Mouse (Mus musculus) thymus, adult 2 months (tissue): Measurements from ENCODE around the gene Olfml1. TPM values are rescaled to one million over a fixed set of nuclear protein-coding genes. Genes with fewer than 3 reads are reported as not detected.

Experiments used
- DNase-seq: peaks from one replicate; pipeline ENCODE4 v3.0.0; 2021
- H3K27ac ChIP-seq: fragments of 200-500 bp; 2 replicates; pipeline ENCODE4 v1.5.1; 2012; ENCODE audit warnings: low read length, control low read depth; ENCODE audit not compliant: control insufficient read depth, insufficient read depth
- H3K27me3 ChIP-seq: fragments of 200-500 bp; 2 replicates; pipeline ENCODE4 v1.6.1; 2012; ENCODE audit warnings: mild to moderate bottlenecking, low read length, moderate library complexity, mixed read lengths; ENCODE audit not compliant: control insufficient read depth, insufficient read depth
- H3K36me3 ChIP-seq: fragments of 200-500 bp; 2 replicates; pipeline ENCODE4 v1.6.1; 2012; ENCODE audit warnings: mild to moderate bottlenecking, low read length, moderate library complexity; ENCODE audit not compliant: control insufficient read depth, insufficient read depth
- H3K4me1 ChIP-seq: fragments of 200-500 bp; replicated peaks from 2 replicates; pipeline ENCODE4 v1.6.1; 2012; ENCODE audit warnings: low read length; ENCODE audit not compliant: control insufficient read depth, insufficient read depth
- H3K4me3 ChIP-seq: fragments of 200-500 bp; 2 replicates; pipeline ENCODE4 v1.5.1; 2012; ENCODE audit warnings: mild to moderate bottlenecking, low read length, control low read depth, moderate library complexity; ENCODE audit not compliant: control insufficient read depth, insufficient read depth
- CTCF ChIP-seq: fragments of 200-500 bp; IDR thresholded peaks from 2 replicates; pipeline ENCODE4 v1.5.1; 2012; ENCODE audit warnings: mild to moderate bottlenecking, control low read depth, low read length, moderate library complexity, borderline replicate concordance; ENCODE audit not compliant: control insufficient read depth, poor library complexity, insufficient read depth; ENCODE audit errors: extremely low read depth
- POLR2A ChIP-seq: fragments of 200-500 bp; IDR thresholded peaks from 2 replicates; pipeline ENCODE4 v1.6.1; 2012; ENCODE audit warnings: mild to moderate bottlenecking, low read length, control low read depth, moderate library complexity; ENCODE audit not compliant: control insufficient read depth, poor library complexity, insufficient read depth; ENCODE audit errors: extremely low read depth
- whole genome bisulfite sequencing: fragments of 180-500 bp; shearing (Covaris S2); methylation state at CpG from one replicate; pipeline ENCODE4 v1.1.7; 2018; 5-methylcytosine and 5-hydroxymethylcytosine counted together
- polyA plus RNA-seq: library from polyadenylated mRNA; depleted of rRNA; stranded (reverse); fragments of >200 nt; gene quantifications from 2 replicates; pipeline ENCODE4 v1.2.3, GENCODE M21; 2012

Gene Olfml1
- polyA plus RNA-seq, 1 experiment, result 4.2 TPM

GRCm38 (mm10) chr7:107600651-107601050 lies 33.4 kb downstream of the Olfml1 start:
- WGBS, result 95% methylated on average over 5 of the region's 5 CpGs
- H3K4me3 ChIP-seq, result no peak overlapping the region
- no peaks in the 10 kb centered on the region for H3K4me1 ChIP-seq
- no peaks in the 10 kb centered on the region for H3K36me3 ChIP-seq
- no peak for TF ChIP-seq POLR2A
- no peak for TF ChIP-seq CTCF
- no peak overlapping the region for H3K27ac ChIP-seq
- 0 out of 2 replicates have a peak, but pooled peaks cover under 1% of the 10 kb centered on the region for H3K27me3 ChIP-seq
- no peak for DNase-seq

- WGBS, result 95% methylated on average over 4 of the region's 4 CpGs
- no peaks in the 10 kb centered on the region for H3K27me3 ChIP-seq
- no peak overlapping the region for H3K27ac ChIP-seq
- no peaks in the 10 kb centered on the region for H3K4me1 ChIP-seq
- H3K4me3 ChIP-seq, result no peak overlapping the region
- TF ChIP-seq CTCF (no peak), POLR2A (no peak)
- DNase-seq, result no peak
- H3K36me3 ChIP-seq, result no peaks in the 10 kb centered on the region
These were observed 35.3 kb downstream of the Olfml1 start for GRCm38 (mm10) chr7:107602505-107602904.

DNA sequence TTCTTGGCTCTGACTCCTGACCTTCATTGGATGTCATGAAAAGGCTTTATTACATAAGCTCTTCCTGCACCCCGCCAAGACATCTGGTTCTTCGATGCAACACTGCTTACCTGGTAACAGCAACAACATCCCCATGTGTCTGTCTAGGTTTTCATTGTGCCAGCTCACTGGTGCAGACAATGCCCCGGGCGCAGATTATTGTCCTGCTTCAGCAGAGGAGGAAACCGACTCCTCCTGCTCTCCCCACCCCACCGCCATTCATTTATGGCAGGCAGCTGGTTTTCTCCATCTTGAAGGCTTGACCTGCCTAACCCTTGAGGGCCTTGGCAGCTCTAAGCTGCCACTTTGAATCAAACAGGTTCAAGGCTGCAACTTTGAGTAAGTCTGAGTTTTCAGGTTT lies 35.7 kb downstream of the Olfml1 start:
- no peaks in the 10 kb centered on the region for H3K27me3 ChIP-seq
- WGBS, result 91% methylated on average over 6 of the region's 6 CpGs
- no peak overlapping the region for H3K4me3 ChIP-seq
- no peaks in the 10 kb centered on the region for H3K36me3 ChIP-seq
- TF ChIP-seq POLR2A, result no peak
- TF ChIP-seq CTCF, result no peak
- no peak for DNase-seq
- H3K4me1 ChIP-seq, result no peaks in the 10 kb centered on the region
- no peak overlapping the region for H3K27ac ChIP-seq

- WGBS, result 78% methylated on average over 1 of the region's 1 CpGs
- Histone ChIP-seq H3K4me1 (no peaks in the 10 kb centered on the region), H3K27me3 (no peaks in the 10 kb centered on the region), H3K27ac (no peak overlapping the region), H3K4me3 (no peak overlapping the region), H3K36me3 (no peaks in the 10 kb centered on the region)
- TF ChIP-seq CTCF, result no peak
- TF ChIP-seq POLR2A, result no peak
- DNase-seq, result no peak
These were observed 40.5 kb downstream of the Olfml1 start for GRCm38 (mm10) chr7:107607766-107608165.

GRCm38 (mm10) chr7:107609622-107610255 lies 42.5 kb downstream of the Olfml1 start:
- no peaks in the 10 kb centered on the region for H3K27me3 ChIP-seq
- no peaks in the 10 kb centered on the region for H3K36me3 ChIP-seq
- 84% methylated on average over 2 of the region's 2 CpGs for WGBS
- DNase-seq, result no peak
- H3K27ac ChIP-seq, result no peak overlapping the region
- H3K4me1 ChIP-seq, result no peaks in the 10 kb centered on the region
- H3K4me3 ChIP-seq, result no peak overlapping the region
- no peak for TF ChIP-seq CTCF
- TF ChIP-seq POLR2A, result no peak

DNA sequence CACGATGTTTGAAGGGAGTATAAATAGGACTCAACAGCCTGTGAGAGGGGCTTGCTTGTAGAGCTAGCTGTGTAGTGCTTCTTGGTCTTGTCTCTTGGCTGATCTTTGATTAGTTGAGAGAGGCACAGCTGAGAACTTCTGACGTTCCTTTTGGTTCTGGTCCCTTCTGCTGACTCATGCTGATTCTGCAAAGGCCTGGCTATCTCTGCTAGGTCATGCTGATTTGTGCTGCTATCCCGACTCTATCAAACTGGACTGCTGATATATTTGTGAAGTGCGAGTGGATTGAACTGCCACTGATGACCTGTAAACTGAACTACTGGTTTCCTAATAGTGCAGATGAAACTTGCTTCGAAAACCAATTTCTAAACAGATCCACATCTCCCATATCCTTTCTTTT lies 43.6 kb downstream of the Olfml1 start:
- no peak overlapping the region for H3K27ac ChIP-seq
- H3K36me3 ChIP-seq, result no peaks in the 10 kb centered on the region
- no peak for DNase-seq
- H3K27me3 ChIP-seq, result no peaks in the 10 kb centered on the region
- no peaks in the 10 kb centered on the region for H3K4me1 ChIP-seq
- TF ChIP-seq CTCF (no peak), POLR2A (no peak)
- no peak overlapping the region for H3K4me3 ChIP-seq
- 84% methylated on average over 5 of the region's 5 CpGs for WGBS

DNA sequence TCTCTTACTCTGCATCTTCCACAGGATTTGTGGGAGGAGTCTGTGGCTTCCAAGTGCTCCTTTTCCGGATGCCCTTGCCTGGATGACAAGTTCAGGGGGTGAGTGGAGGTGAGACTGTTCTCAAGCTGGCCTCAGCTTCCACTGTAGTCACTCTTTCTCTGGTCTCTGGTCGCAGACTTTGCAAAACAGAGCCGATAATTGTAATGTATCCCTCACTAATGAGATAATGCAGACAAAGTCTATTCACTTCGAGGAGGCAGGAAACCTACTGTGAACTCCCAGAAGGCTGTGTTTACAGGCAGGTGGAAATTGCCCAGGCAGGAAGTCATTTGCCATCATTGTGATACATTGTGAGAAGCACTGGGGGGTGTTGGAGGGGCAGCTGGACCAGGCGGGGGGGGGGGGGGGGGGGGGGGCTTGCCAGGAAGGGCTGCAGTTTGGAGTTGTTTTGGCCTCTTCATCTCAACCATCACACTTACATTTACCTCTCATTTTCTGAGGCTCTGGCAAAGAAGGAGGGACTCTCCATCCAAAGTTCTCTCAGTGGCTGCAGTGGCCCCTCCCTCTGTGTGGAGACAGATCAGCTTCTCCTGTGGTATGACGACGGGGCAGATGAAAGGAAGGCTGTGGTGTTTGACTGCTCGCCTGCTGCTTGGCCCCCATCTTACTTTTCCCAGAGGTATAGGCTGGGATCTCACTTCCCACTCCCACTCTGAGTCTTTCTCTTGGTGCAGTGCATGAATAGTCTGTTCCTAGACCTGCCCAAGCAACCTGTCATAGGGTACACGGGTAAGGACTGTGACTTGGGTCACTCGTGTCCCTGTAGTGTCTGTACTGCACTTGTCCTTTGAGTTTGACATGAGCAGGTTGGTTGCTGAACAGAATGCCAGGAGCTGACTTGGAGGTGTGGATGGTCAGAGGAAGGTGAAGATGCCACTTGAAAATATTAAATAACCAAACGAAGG lies 51.1 kb downstream of the Olfml1 start:
- no peaks in the 10 kb centered on the region for H3K36me3 ChIP-seq
- H3K27me3 ChIP-seq, result no peaks in the 10 kb centered on the region
- no peak overlapping the region for H3K4me3 ChIP-seq
- H3K4me1 ChIP-seq, result no peaks in the 10 kb centered on the region
- DNase-seq, result no peak
- no peak overlapping the region for H3K27ac ChIP-seq
- TF ChIP-seq CTCF (no peak), POLR2A (no peak)
- 47% methylated on average over 11 of the region's 11 CpGs for WGBS
